Mouse (Mus musculus): ENCODE results near the gene Xpc.

- TF ChIP-seq CTCF (conservative IDR thresholded peaks at IDR 0.05; ENCODE audit: insufficient read depth, insufficient read length, low read depth, low read length) (no peak), POLR2A (IDR thresholded peaks at IDR 0.05; ENCODE audit: low read depth, low read length) (no peak)
Measured at GRCm38 (mm10) chr6:91514737-91515362, 838 bp downstream of the Xpc start.

Measured in kidney, adult 2 months (tissue).